Mouse (Mus musculus): ENCODE measurements around the gene Zxdc. TPM values are rescaled to one million over a fixed set of nuclear protein-coding genes. Genes with fewer than 3 reads are reported as not detected.

Gene Zxdc
- total and polyA plus RNA-seq, 3 experiments: 8.6 to 10.7 TPM; not detected in 1

DNA sequence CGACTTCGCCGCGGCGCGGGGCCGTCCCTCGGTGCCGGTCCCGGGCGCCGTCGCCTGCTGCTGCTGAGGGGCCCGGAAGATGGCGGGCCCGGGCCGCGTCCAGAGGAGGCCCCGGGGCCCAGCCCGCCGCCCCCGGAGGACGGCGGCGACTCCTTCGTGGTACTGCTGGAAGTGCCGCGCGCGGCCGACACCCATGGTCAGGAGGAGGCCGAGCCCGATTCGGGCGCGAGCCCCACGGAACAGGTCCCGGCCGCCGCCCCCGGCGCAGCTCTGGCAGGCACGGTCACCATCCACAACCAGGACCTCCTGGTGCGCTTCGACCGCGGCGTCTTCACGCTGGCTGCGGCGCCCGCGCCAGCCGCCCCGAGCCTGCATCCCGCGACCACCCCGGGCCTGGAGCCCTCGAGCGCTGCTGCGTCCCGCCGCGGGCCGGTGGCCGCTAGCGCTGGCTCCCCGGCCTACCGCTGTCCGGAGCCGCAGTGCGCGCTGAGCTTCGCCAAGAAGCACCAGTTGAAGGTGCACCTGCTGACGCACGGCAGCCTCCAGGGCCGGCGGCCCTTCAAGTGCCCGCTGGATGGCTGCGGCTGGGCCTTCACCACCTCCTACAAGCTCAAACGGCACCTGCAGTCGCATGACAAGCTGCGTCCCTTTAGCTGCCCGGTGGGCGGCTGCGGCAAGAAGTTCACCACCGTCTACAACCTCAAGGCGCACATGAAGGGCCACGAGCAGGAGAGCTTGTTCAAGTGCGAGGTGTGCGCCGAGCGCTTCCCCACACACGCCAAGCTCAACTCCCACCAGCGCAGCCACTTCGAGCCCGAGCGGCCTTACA, 647 bp downstream of the Zxdc start:
- TF ChIP-seq MXI1 (IDR thresholded peaks at IDR 0.05; ENCODE audit: low read depth, low read length) (peak; percentile 27; the same call in 1 of the 2 replicates), POLR2AphosphoS5 (IDR thresholded peaks at IDR 0.05; ENCODE audit: borderline replicate concordance, low read depth, low read length) (no peak), SIN3A (IDR thresholded peaks at IDR 0.05; ENCODE audit: low read length) (peak; percentile 17; the same call in 1 of the 2 replicates), KAT2A (conservative IDR thresholded peaks at IDR 0.05; ENCODE audit: low read depth, low read length) (no peak)
- H3K9me3 ChIP-seq (replicated peaks; ENCODE audit: insufficient read depth, low read length): no peaks in the 10 kb centered on the region
- H3K27ac ChIP-seq (ENCODE audit: control insufficient read depth, low read depth, low read length): no peak overlapping the region
- H3K4me1 ChIP-seq (ENCODE audit: control insufficient read depth in 1 of 2, insufficient read depth in 2 of 2, low read length in 2 of 2): peaks cover 17 to 30% of the 10 kb centered on the region in 2 experiments
- H3K4me3 ChIP-seq (ENCODE audit: control insufficient read depth in 1 of 2, insufficient read depth in 1 of 2, low read depth in 2 of 2, low read length in 2 of 2): peak overlapping the region; percentile 76 to 94
- peak; percentile 66 for DNase-seq (ENCODE audit: low read depth, low spot score)
- peaks cover 0 to 2% of the 10 kb centered on the region in 2 experiments; a peak in 1 of 4 replicates for H3K27me3 ChIP-seq (ENCODE audit: control insufficient read depth in 1 of 2, insufficient read depth in 2 of 2, low read length in 2 of 2)
- H3K79me2 ChIP-seq (ENCODE audit: control insufficient read depth, insufficient read depth, low read length, poor library complexity): peaks cover 21% of the 10 kb centered on the region
- peak overlapping the region; percentile 87 for H3K9ac ChIP-seq (ENCODE audit: control insufficient read depth, low read depth, low read length, poor library complexity, severe bottlenecking)
- peaks cover 9 to 37% of the 10 kb centered on the region in 2 experiments for H3K36me3 ChIP-seq (ENCODE audit: control insufficient read depth in 1 of 2, insufficient read depth in 2 of 2, low read length in 2 of 2)

DNA sequence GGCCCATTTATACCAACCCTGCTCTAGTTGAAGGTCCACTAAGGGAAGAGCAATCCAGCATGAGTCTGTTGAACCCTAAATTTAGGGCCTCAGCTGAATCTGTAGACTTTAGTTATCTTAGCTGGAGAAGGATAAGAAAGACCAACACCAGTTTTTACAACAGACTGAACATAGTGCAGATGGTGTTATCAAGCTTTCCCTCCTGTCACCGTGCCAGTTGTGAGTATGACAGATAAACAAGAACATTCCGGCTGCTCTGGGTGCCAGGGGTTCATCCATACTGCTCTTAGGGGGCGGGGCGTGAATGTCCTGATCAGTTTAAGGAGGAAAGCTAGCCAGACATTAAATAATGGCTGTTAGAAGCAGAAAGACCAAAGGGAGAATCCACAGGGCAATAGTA, 5.4 kb downstream of the Zxdc start:
- Histone ChIP-seq H3K4me3 (ENCODE audit: control insufficient read depth in 1 of 2, insufficient read depth in 1 of 2, low read depth in 2 of 2, low read length in 2 of 2) (no peak overlapping the region), H3K27ac (ENCODE audit: control insufficient read depth, low read depth, low read length) (peak overlapping the region; percentile 2; the same call in 1 of the 2 replicates), H3K9ac (ENCODE audit: control insufficient read depth, low read depth, low read length, poor library complexity, severe bottlenecking) (no peak overlapping the region), H3K36me3 (ENCODE audit: control insufficient read depth in 1 of 2, insufficient read depth in 2 of 2, low read length in 2 of 2) (peaks cover 21 to 38% of the 10 kb centered on the region in 2 experiments), H3K4me1 (ENCODE audit: control insufficient read depth in 1 of 2, insufficient read depth in 2 of 2, low read length in 2 of 2) (peaks cover 22 to 29% of the 10 kb centered on the region in 2 experiments), H3K9me3 (replicated peaks; ENCODE audit: insufficient read depth, low read length) (no peaks in the 10 kb centered on the region), H3K79me2 (ENCODE audit: control insufficient read depth, insufficient read depth, low read length, poor library complexity) (peaks cover 19% of the 10 kb centered on the region), H3K27me3 (ENCODE audit: control insufficient read depth in 1 of 2, insufficient read depth in 2 of 2, low read length in 2 of 2) (no peaks in the 10 kb centered on the region)
- peak; percentile 80 for DNase-seq (ENCODE audit: low read depth, low spot score)
- 0 out of 2 replicates have a peak, but pooled peaks have one; percentile 8 for TF ChIP-seq USF1 (IDR thresholded peaks at IDR 0.05; ENCODE audit: low read depth, low read length)
- TF ChIP-seq ZC3H11A (IDR thresholded peaks at IDR 0.05; ENCODE audit: low read depth, low read length): no peak
- TF ChIP-seq RCOR1 (IDR thresholded peaks at IDR 0.05; ENCODE audit: low read depth, low read length): peak; percentile 79
- peak; percentile 76 for TF ChIP-seq SIN3A (IDR thresholded peaks at IDR 0.05; ENCODE audit: low read length)
- TF ChIP-seq ZNF384 (IDR thresholded peaks at IDR 0.05; ENCODE audit: low read depth, low read length): no peak
- TF ChIP-seq UBTF (IDR thresholded peaks at IDR 0.05; ENCODE audit: borderline replicate concordance, insufficient read depth, low read depth, low read length): no peak
- TF ChIP-seq MAZ (IDR thresholded peaks at IDR 0.05; ENCODE audit: low read depth, low read length): no peak
- TF ChIP-seq TCF12 (IDR thresholded peaks at IDR 0.05; ENCODE audit: low read depth, low read length): peak; percentile 93
- TF ChIP-seq MXI1 (IDR thresholded peaks at IDR 0.05; ENCODE audit: low read depth, low read length): peak; percentile 64
- peak; percentile 15; the same call in 1 of the 2 replicates for TF ChIP-seq MAFK (IDR thresholded peaks at IDR 0.05; ENCODE audit: borderline replicate concordance, low read depth, low read length)
- TF ChIP-seq SMC3 (IDR thresholded peaks at IDR 0.05; ENCODE audit: low read depth, low read length): no peak
- no peak for TF ChIP-seq POLR2A (IDR thresholded peaks at IDR 0.05; ENCODE audit: control insufficient read depth in 1 of 2, insufficient read depth in 1 of 2, low read depth in 1 of 2, low read length in 2 of 2, poor library complexity in 1 of 2)
- TF ChIP-seq POLR2AphosphoS5 (IDR thresholded peaks at IDR 0.05; ENCODE audit: borderline replicate concordance, low read depth, low read length): no peak
- TF ChIP-seq CHD1 (IDR thresholded peaks at IDR 0.05; ENCODE audit: low read depth, low read length): no peak
- TF ChIP-seq MEF2A (IDR thresholded peaks at IDR 0.05; ENCODE audit: extremely low read depth, insufficient replicate concordance, low read depth, low read length, poor library complexity, severe bottlenecking): peak; percentile 63; the same call in 1 of the 2 replicates
- no peak for TF ChIP-seq GABPA (IDR thresholded peaks at IDR 0.05; ENCODE audit: low read depth, low read length)
- TF ChIP-seq EP300 (IDR thresholded peaks at IDR 0.05; ENCODE audit: low read depth in 1 of 2, low read length in 2 of 2): peak; percentile 77 to 88
- TF ChIP-seq NELFE (IDR thresholded peaks at IDR 0.05; ENCODE audit: low read depth, low read length): no peak
- no peak for TF ChIP-seq ZKSCAN1 (IDR thresholded peaks at IDR 0.05; ENCODE audit: low read depth, low read length)
- TF ChIP-seq MAX (IDR thresholded peaks at IDR 0.05; ENCODE audit: low read length): 0 out of 2 replicates have a peak, but pooled peaks have one; percentile 24
- TF ChIP-seq KAT2A (conservative IDR thresholded peaks at IDR 0.05; ENCODE audit: low read depth, low read length): no peak
- TF ChIP-seq TBP (IDR thresholded peaks at IDR 0.05; ENCODE audit: low read depth, low read length): no peak
- no peak for TF ChIP-seq RAD21 (IDR thresholded peaks at IDR 0.05; ENCODE audit: low read depth, low read length)
- no peak for TF ChIP-seq JUND (IDR thresholded peaks at IDR 0.05; ENCODE audit: low read depth, low read length)
- TF ChIP-seq GATA1 (IDR thresholded peaks at IDR 0.05; ENCODE audit: low read depth, low read length): peak; percentile 93
- TF ChIP-seq MYB (IDR thresholded peaks at IDR 0.05; ENCODE audit: low read depth, low read length): peak; percentile 9; the same call in 1 of the 2 replicates
- TF ChIP-seq ELF1 (IDR thresholded peaks at IDR 0.05; ENCODE audit: low read depth, low read length): no peak
- no peak for TF ChIP-seq MYC (IDR thresholded peaks at IDR 0.05; ENCODE audit: low read depth, low read length)
- TF ChIP-seq E2F4 (IDR thresholded peaks at IDR 0.05; ENCODE audit: borderline replicate concordance, low read depth, low read length): no peak

Data from MEL (cell line).